Mouse (Mus musculus) liver, embryonic 11.5 days (tissue): ENCODE results near the gene Nphs1. TPM values are rescaled to one million over a fixed set of nuclear protein-coding genes. Genes with fewer than 3 reads are reported as not detected.

Experiments
- ATAC-seq: fragments of 200-750 bp; cut with Nextera tagmentation; replicated peaks from 2 replicates; pipeline ENCODE4 v1.8.0; 2017; ENCODE audit warnings: moderate number of reproducible peaks, mild to moderate bottlenecking, moderate TSS enrichment, moderate library complexity; ENCODE audit not compliant: low FRiP score
- DNase-seq: peaks from one replicate; pipeline ENCODE4 v3.0.0-alpha.2; 2017; ENCODE audit warnings: low spot score
- H3K27ac ChIP-seq: fragments of 300-500 bp; sonication (generic); 2 replicates; pipeline ENCODE4 v1.5.1; 2014; ENCODE audit warnings: mild to moderate bottlenecking, low read depth, low read length, control low read depth
- H3K27me3 ChIP-seq: fragments of 300-500 bp; sonication (generic); replicated peaks from 2 replicates; pipeline ENCODE4 v1.6.1; 2014; ENCODE audit warnings: low read length, mixed read lengths; ENCODE audit not compliant: control insufficient read depth, insufficient read depth
- H3K36me3 ChIP-seq: fragments of 300-500 bp; sonication (generic); 2 replicates; pipeline ENCODE4 v1.6.1; 2014; ENCODE audit warnings: mild to moderate bottlenecking, low read length, moderate library complexity, mixed read lengths; ENCODE audit not compliant: control insufficient read depth, insufficient read depth
- H3K4me1 ChIP-seq: fragments of 300-500 bp; sonication (generic); replicated peaks from 2 replicates; pipeline ENCODE4 v1.6.1; 2014; ENCODE audit warnings: low read length, mixed read lengths; ENCODE audit not compliant: control insufficient read depth, insufficient read depth
- H3K4me2 ChIP-seq: fragments of 300-500 bp; sonication (generic); 2 replicates; pipeline ENCODE4 v1.6.1; 2014; ENCODE audit warnings: mild to moderate bottlenecking, control low read depth, moderate library complexity
- H3K4me3 ChIP-seq: fragments of 300-500 bp; sonication (generic); 2 replicates; pipeline ENCODE4 v1.5.1; 2014; ENCODE audit warnings: low read depth, low read length, control low read depth
- H3K9ac ChIP-seq: fragments of 300-500 bp; sonication (generic); 2 replicates; pipeline ENCODE4 v1.6.1; 2014; ENCODE audit warnings: low read depth, low read length, control low read depth
- H3K9me3 ChIP-seq: fragments of 300-500 bp; sonication (generic); 2 replicates; pipeline ENCODE4 v1.6.1; 2016; ENCODE audit warnings: low read length, inconsistent platforms, mixed read lengths; ENCODE audit not compliant: control insufficient read depth
- WGBS: fragments of 180-500 bp; shearing (Covaris S2); extraction: QIAGEN DNeasy Blood & Tissue Kit; methylation state at CpG from one replicate; pipeline ENCODE4 v1.1.7; 2014; 5-methylcytosine and 5-hydroxymethylcytosine counted together
- polyA plus RNA-seq: library from polyadenylated mRNA; unstranded; fragments of >200 nt; fragmentation: Nextera tagmentation; extraction: Ambion mirVana; gene quantifications from 2 replicates; pipeline ENCODE4 v1.2.1, GENCODE M21; 2014

Nphs1 gene
- polyA plus RNA-seq, 1 experiment from 2014 or later: 0.27 TPM

GRCm38 (mm10) chr7:30420673-30421072 lies 37.4 kb upstream of the Nphs1 start:
- Histone ChIP-seq H3K4me2 (peak overlapping the region; percentile 74), H3K4me3 (no peak overlapping the region), H3K9ac (no peak overlapping the region), H3K27me3 (no peaks in the 10 kb centered on the region), H3K9me3 (no peaks in the 10 kb centered on the region), H3K4me1 (0 out of 2 replicates have a peak, but pooled peaks cover 5% of the 10 kb centered on the region), H3K27ac (no peak overlapping the region), H3K36me3 (peaks cover 2% of the 10 kb centered on the region; the same call in 1 of the 2 replicates)
- DNase-seq (no peak), ATAC-seq (no peak)
- 69% methylated on average over 3 of the region's 3 CpGs for WGBS

GRCm38 (mm10) chr7:30421175-30421889 lies 36.8 kb upstream of the Nphs1 start, which contains the start of gene Nfkbid:
Gene Nfkbid (plus strand): TSS chr7:30421732.
- H3K27ac ChIP-seq: no peak within 1 kb of the TSS
- 8% methylated on average over 31 of the region's 31 CpGs for WGBS
- 0 out of 2 replicates have a peak, but pooled peaks cover 5% of the 10 kb centered on the region for H3K4me1 ChIP-seq
- H3K4me3 ChIP-seq: peak within 1 kb of the TSS; percentile 48
- peak; percentile 53 for ATAC-seq
- peaks cover 7% of the 10 kb centered on the region; the same call in 1 of the 2 replicates for H3K36me3 ChIP-seq
- H3K9me3 ChIP-seq: no peaks in the 10 kb centered on the region
- peak within 1 kb of the TSS; percentile 74 for H3K4me2 ChIP-seq
- no peaks in the 10 kb centered on the region for H3K27me3 ChIP-seq
- DNase-seq: peak; percentile 70
- H3K9ac ChIP-seq: peak within 1 kb of the TSS; percentile 50

GRCm38 (mm10) chr7:30421890-30422435 lies 36.2 kb upstream of the Nphs1 start:
- Histone ChIP-seq H3K36me3 (peaks cover 8% of the 10 kb centered on the region; the same call in 1 of the 2 replicates), H3K27me3 (no peaks in the 10 kb centered on the region), H3K4me3 (peak overlapping the region; percentile 48), H3K9ac (peak overlapping the region; percentile 50), H3K4me1 (0 out of 2 replicates have a peak, but pooled peaks cover 5% of the 10 kb centered on the region), H3K27ac (no peak overlapping the region), H3K9me3 (no peaks in the 10 kb centered on the region), H3K4me2 (peak overlapping the region; percentile 74)
- DNase-seq: peak; percentile 79
- under 1% methylated on average over 45 of the region's 45 CpGs for WGBS
- ATAC-seq: peak; percentile 65

GRCm38 (mm10) chr7:30422560-30422959 lies 35.6 kb upstream of the Nphs1 start:
- WGBS: 6% methylated on average over 9 of the region's 9 CpGs
- no peak for DNase-seq
- Histone ChIP-seq H3K36me3 (peaks cover 12% of the 10 kb centered on the region; the same call in 1 of the 2 replicates), H3K4me1 (0 out of 2 replicates have a peak, but pooled peaks cover 5% of the 10 kb centered on the region), H3K9me3 (no peaks in the 10 kb centered on the region), H3K27me3 (no peaks in the 10 kb centered on the region), H3K9ac (peak overlapping the region; percentile 50), H3K4me3 (peak overlapping the region; percentile 48), H3K27ac (no peak overlapping the region), H3K4me2 (peak overlapping the region; percentile 74)
- no peak for ATAC-seq

GRCm38 (mm10) chr7:30423071-30423641 lies 35.0 kb upstream of the Nphs1 start:
- no peak for DNase-seq
- peak overlapping the region; percentile 50 for H3K9ac ChIP-seq

GRCm38 (mm10) chr7:30429327-30429726 lies 28.8 kb upstream of the Nphs1 start:
- H3K9ac ChIP-seq: no peak overlapping the region
- DNase-seq (no peak), ATAC-seq (no peak)
- H3K9me3 ChIP-seq: no peaks in the 10 kb centered on the region
- H3K27ac ChIP-seq: no peak overlapping the region
- H3K27me3 ChIP-seq: no peaks in the 10 kb centered on the region
- H3K36me3 ChIP-seq: peaks cover 12% of the 10 kb centered on the region; the same call in 1 of the 2 replicates
- no peaks in the 10 kb centered on the region for H3K4me1 ChIP-seq
- H3K4me2 ChIP-seq: no peak overlapping the region
- no peak overlapping the region for H3K4me3 ChIP-seq

More at GRCm38 (mm10) chr7:30423071-30423641, 35.0 kb upstream of the Nphs1 start:
- no peaks in the 10 kb centered on the region for H3K27me3 ChIP-seq
- H3K9me3 ChIP-seq: no peaks in the 10 kb centered on the region
- WGBS: 27% methylated on average over 23 of the region's 23 CpGs
- H3K4me1 ChIP-seq: 0 out of 2 replicates have a peak, but pooled peaks cover 5% of the 10 kb centered on the region
- H3K36me3 ChIP-seq: peaks cover 12% of the 10 kb centered on the region; the same call in 1 of the 2 replicates
- H3K27ac ChIP-seq: no peak overlapping the region
- ATAC-seq: no peak
- peak overlapping the region; percentile 74 for H3K4me2 ChIP-seq
- H3K4me3 ChIP-seq: peak overlapping the region; percentile 48

- ATAC-seq: no peak
Observed at GRCm38 (mm10) chr7:30430191-30430590, 27.9 kb upstream of the Nphs1 start.

GRCm38 (mm10) chr7:30431793-30432192 lies 26.3 kb upstream of the Nphs1 start:
- no peaks in the 10 kb centered on the region for H3K4me1 ChIP-seq
- 12% methylated on average over 3 of the region's 3 CpGs for WGBS
- H3K27me3 ChIP-seq: peaks cover 8% of the 10 kb centered on the region
- no peak overlapping the region for H3K27ac ChIP-seq
- H3K4me3 ChIP-seq: no peak overlapping the region
- peaks cover 5% of the 10 kb centered on the region; the same call in 1 of the 2 replicates for H3K36me3 ChIP-seq
- no peak for ATAC-seq
- no peak for DNase-seq
- H3K9me3 ChIP-seq: no peaks in the 10 kb centered on the region
- no peak overlapping the region for H3K4me2 ChIP-seq
- H3K9ac ChIP-seq: no peak overlapping the region

More at GRCm38 (mm10) chr7:30430191-30430590, 27.9 kb upstream of the Nphs1 start:
- no peak for DNase-seq
- Histone ChIP-seq H3K36me3 (peaks cover 12% of the 10 kb centered on the region; the same call in 1 of the 2 replicates), H3K27me3 (no peaks in the 10 kb centered on the region; the same call in 1 of the 2 replicates), H3K4me1 (no peaks in the 10 kb centered on the region), H3K4me2 (no peak overlapping the region), H3K27ac (no peak overlapping the region), H3K4me3 (no peak overlapping the region), H3K9ac (no peak overlapping the region), H3K9me3 (no peaks in the 10 kb centered on the region)
- 45% methylated on average over 2 of the region's 2 CpGs for WGBS
